Mouse (Mus musculus) heart, embryonic 16.5 days (tissue): ENCODE results near the gene Eps8. TPM values are rescaled to one million over a fixed set of nuclear protein-coding genes. Genes with fewer than 3 reads are reported as not detected.

ENCODE experiments used
- ATAC-seq: fragments of 200-750 bp; cut with Nextera tagmentation; replicated peaks from 2 replicates; pipeline ENCODE4 v1.8.0; 2017; ENCODE audit warnings: moderate number of reproducible peaks; ENCODE audit not compliant: insufficient read depth, low FRiP score; ENCODE audit errors: extremely low read depth
- H3K27ac ChIP-seq: fragments of 300-500 bp; sonication (generic); 2 replicates; pipeline ENCODE4 v1.5.1; 2014; ENCODE audit warnings: mild to moderate bottlenecking, low read length, control low read depth, moderate library complexity
- H3K27me3 ChIP-seq: fragments of 300-500 bp; sonication (generic); 2 replicates; pipeline ENCODE4 v1.6.1; 2014; ENCODE audit warnings: low read length, mixed read lengths; ENCODE audit not compliant: control insufficient read depth, insufficient read depth
- H3K36me3 ChIP-seq: fragments of 300-500 bp; sonication (generic); 2 replicates; pipeline ENCODE4 v1.6.1; 2014; ENCODE audit not compliant: control insufficient read depth, insufficient read depth
- H3K4me1 ChIP-seq: fragments of 300-500 bp; sonication (generic); 2 replicates; pipeline ENCODE4 v1.6.1; 2014; ENCODE audit warnings: low read length, mixed read lengths; ENCODE audit not compliant: control insufficient read depth, insufficient read depth
- H3K4me2 ChIP-seq: fragments of 300-500 bp; sonication (generic); 2 replicates; pipeline ENCODE4 v1.6.1; 2014; ENCODE audit warnings: low read depth, mild to moderate bottlenecking, control low read depth, low read length
- H3K4me3 ChIP-seq: fragments of 300-500 bp; sonication (generic); 2 replicates; pipeline ENCODE4 v1.5.1; 2014; ENCODE audit warnings: mild to moderate bottlenecking, control low read depth, low read length
- H3K9ac ChIP-seq: fragments of 300-500 bp; sonication (generic); 2 replicates; pipeline ENCODE4 v1.6.1; 2014; ENCODE audit warnings: low read length, control low read depth
- H3K9me3 ChIP-seq: fragments of 300-500 bp; sonication (generic); replicated peaks from 2 replicates; pipeline ENCODE4 v1.6.1; 2016; ENCODE audit warnings: low read length; ENCODE audit not compliant: control insufficient read depth
- WGBS: fragments of 180-500 bp; shearing (Covaris S2); extraction: QIAGEN DNeasy Blood & Tissue Kit; methylation state at CpG from one replicate; pipeline ENCODE4 v1.1.7; 2014; 5-methylcytosine and 5-hydroxymethylcytosine counted together
- polyA plus RNA-seq: library from polyadenylated mRNA; unstranded; fragments of >200 nt; fragmentation: Nextera tagmentation; extraction: Ambion mirVana; gene quantifications from 2 replicates; pipeline ENCODE4 v1.2.1, GENCODE M21; 2015

Gene Eps8
- polyA plus RNA-seq, 1 experiment from 2014 or later, result 36.7 TPM

DNA sequence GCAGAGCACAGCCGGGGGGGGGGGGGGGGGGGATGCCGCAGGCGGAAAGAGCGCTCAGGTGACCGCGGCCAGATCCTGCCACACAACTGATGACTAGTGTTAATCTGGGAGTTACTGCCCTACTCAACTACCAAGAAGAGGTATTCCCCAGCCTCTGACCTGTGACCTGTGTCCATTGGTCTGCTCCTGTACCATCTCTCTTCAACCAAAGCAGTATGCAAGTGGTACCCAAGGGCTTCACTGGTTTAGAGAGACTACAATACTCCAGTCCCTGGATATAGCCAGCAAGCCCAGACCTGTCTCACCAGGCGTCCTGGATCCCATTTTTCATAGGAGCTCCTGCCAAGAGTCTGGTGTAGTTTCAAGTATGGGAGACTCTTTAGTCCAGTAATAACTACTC is 5.1 kb downstream of the Eps8 start:
- 0 out of 2 replicates have a peak, but pooled peaks cover 2% of the 10 kb centered on the region for H3K4me1 ChIP-seq
- H3K27ac ChIP-seq, result no peak overlapping the region
- H3K4me3 ChIP-seq, result peak overlapping the region; percentile 85
- no peaks in the 10 kb centered on the region for H3K27me3 ChIP-seq
- H3K36me3 ChIP-seq, result no peaks in the 10 kb centered on the region
- 0 out of 2 replicates have a peak, but pooled peaks cover 3% of the 10 kb centered on the region for H3K9me3 ChIP-seq
- H3K9ac ChIP-seq, result peak overlapping the region; percentile 90
- H3K4me2 ChIP-seq, result peak overlapping the region; percentile 70
- WGBS, result 21% methylated on average over 3 of the region's 7 CpGs
- 0 out of 2 replicates have a peak, but pooled peaks have one; percentile 1 for ATAC-seq

DNA sequence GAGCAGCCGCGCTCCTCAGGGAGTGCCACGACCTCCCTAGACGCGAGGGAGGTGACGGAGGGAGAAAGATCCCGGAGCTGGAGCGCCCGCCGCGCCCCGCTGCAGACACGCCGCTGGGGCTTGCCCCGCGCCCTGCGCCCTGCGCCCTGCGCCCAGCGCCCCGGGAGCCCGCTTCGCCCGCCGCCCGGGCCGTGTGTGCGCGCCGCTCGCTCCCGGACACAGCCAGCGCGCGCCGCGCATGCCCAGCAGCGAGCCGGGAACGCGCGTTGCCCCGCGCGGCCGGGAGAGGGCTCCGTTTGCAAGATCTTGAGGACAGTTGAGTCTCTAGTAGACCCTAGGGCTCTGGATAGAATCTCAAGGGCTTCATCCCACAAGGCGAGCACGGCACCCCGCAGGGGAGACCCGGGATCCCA is 5.6 kb downstream of the Eps8 start:
- under 1% methylated on average over 50 of the region's 51 CpGs for WGBS
- peak overlapping the region; percentile 70 for H3K4me2 ChIP-seq
- no peaks in the 10 kb centered on the region for H3K36me3 ChIP-seq
- peak overlapping the region; percentile 85 for H3K4me3 ChIP-seq
- 0 out of 2 replicates have a peak, but pooled peaks cover 2% of the 10 kb centered on the region for H3K4me1 ChIP-seq
- H3K9me3 ChIP-seq, result 0 out of 2 replicates have a peak, but pooled peaks cover 3% of the 10 kb centered on the region
- peak overlapping the region; percentile 53; the same call in 1 of the 2 replicates for H3K27ac ChIP-seq
- peak; percentile 86 for ATAC-seq
- H3K9ac ChIP-seq, result peak overlapping the region; percentile 90
- H3K27me3 ChIP-seq, result no peaks in the 10 kb centered on the region

- 2% methylated on average over 59 of the region's 59 CpGs for WGBS
- H3K4me1 ChIP-seq, result 0 out of 2 replicates have a peak, but pooled peaks cover 2% of the 10 kb centered on the region
- peak overlapping the region; percentile 90 for H3K9ac ChIP-seq
- H3K4me3 ChIP-seq, result peak overlapping the region; percentile 85
- H3K27ac ChIP-seq, result peak overlapping the region; percentile 53
- H3K27me3 ChIP-seq, result no peaks in the 10 kb centered on the region
- H3K9me3 ChIP-seq, result 0 out of 2 replicates have a peak, but pooled peaks cover 3% of the 10 kb centered on the region
- ATAC-seq, result peak; percentile 53
- no peaks in the 10 kb centered on the region for H3K36me3 ChIP-seq
- H3K4me2 ChIP-seq, result peak overlapping the region; percentile 70
These were observed 6.3 kb downstream of the Eps8 start for GRCm38 (mm10) chr6:137648110-137649067.

- H3K4me3 ChIP-seq, result peak overlapping the region; percentile 85
- peak overlapping the region; percentile 70 for H3K4me2 ChIP-seq
- H3K9me3 ChIP-seq, result 0 out of 2 replicates have a peak, but pooled peaks cover 3% of the 10 kb centered on the region
- no peak for ATAC-seq
- H3K36me3 ChIP-seq, result no peaks in the 10 kb centered on the region
- 0 out of 2 replicates have a peak, but pooled peaks cover 2% of the 10 kb centered on the region for H3K4me1 ChIP-seq
- 25% methylated on average over 10 of the region's 10 CpGs for WGBS
- peak overlapping the region; percentile 53 for H3K27ac ChIP-seq
- peak overlapping the region; percentile 90 for H3K9ac ChIP-seq
- H3K27me3 ChIP-seq, result no peaks in the 10 kb centered on the region
These were observed 7.0 kb downstream of the Eps8 start for GRCm38 (mm10) chr6:137647646-137648045.

GRCm38 (mm10) chr6:137646726-137647125 is 8.0 kb downstream of the Eps8 start:
- Histone ChIP-seq H3K4me2 (peak overlapping the region; percentile 70), H3K4me3 (no peak overlapping the region), H3K36me3 (no peaks in the 10 kb centered on the region), H3K9me3 (no peaks in the 10 kb centered on the region), H3K4me1 (0 out of 2 replicates have a peak, but pooled peaks cover 2% of the 10 kb centered on the region), H3K27me3 (no peaks in the 10 kb centered on the region), H3K9ac (no peak overlapping the region), H3K27ac (no peak overlapping the region)
- 72% methylated on average over 2 of the region's 2 CpGs for WGBS
- ATAC-seq, result no peak

DNA sequence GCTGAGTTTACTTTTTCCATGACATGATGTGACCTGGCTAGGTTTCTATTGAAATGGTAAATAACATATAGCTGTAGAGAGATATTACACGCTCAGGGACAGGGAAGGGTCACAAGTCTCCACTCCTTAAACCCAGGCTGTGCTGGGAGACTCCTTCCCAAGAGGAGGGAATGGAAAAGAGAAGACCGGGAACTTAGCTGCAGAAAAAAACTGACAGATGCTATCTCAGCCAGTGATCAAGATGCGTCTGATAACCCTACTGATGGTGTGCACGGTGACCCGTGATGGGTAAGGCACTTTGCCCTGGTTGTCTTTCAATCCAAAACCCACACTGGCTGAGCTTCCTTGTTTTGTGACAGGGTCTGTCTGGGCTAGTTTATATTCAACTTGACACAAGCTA is 9.8 kb downstream of the Eps8 start:
- H3K4me2 ChIP-seq, result no peak overlapping the region
- no peak for ATAC-seq
- 80% methylated on average over 5 of the region's 5 CpGs for WGBS

DNA sequence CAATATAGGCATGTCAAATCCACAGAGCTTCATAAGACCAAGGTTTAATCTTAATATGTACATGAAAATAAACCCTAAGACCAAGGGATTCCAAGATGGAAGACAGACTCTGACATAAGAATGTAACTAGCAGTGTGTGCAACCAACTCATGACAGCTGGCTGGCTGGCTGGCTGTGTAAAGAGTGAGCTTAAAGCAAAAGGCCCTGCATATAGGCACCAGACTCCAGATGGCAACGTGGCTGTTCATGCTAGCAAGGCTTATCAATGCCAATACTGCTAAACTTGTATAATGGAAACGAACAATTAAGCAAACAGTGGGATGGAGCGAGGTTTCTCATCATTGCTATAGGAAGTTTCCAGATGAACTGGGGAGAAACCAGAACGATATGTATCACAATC is 10.9 kb downstream of the Eps8 start:
- Histone ChIP-seq H3K27me3 (no peaks in the 10 kb centered on the region), H3K4me1 (peaks cover 8% of the 10 kb centered on the region), H3K9ac (no peak overlapping the region), H3K9me3 (no peaks in the 10 kb centered on the region), H3K27ac (no peak overlapping the region), H3K36me3 (no peaks in the 10 kb centered on the region), H3K4me2 (no peak overlapping the region), H3K4me3 (no peak overlapping the region)
- 82% methylated on average over 4 of the region's 4 CpGs for WGBS
- no peak for ATAC-seq

More for the DNA sequence above, 9.8 kb downstream of the Eps8 start:
- Histone ChIP-seq H3K36me3 (no peaks in the 10 kb centered on the region), H3K9ac (no peak overlapping the region), H3K4me1 (peaks cover 6% of the 10 kb centered on the region; the same call in 1 of the 2 replicates), H3K27ac (no peak overlapping the region), H3K9me3 (no peaks in the 10 kb centered on the region), H3K4me3 (no peak overlapping the region), H3K27me3 (no peaks in the 10 kb centered on the region)

DNA sequence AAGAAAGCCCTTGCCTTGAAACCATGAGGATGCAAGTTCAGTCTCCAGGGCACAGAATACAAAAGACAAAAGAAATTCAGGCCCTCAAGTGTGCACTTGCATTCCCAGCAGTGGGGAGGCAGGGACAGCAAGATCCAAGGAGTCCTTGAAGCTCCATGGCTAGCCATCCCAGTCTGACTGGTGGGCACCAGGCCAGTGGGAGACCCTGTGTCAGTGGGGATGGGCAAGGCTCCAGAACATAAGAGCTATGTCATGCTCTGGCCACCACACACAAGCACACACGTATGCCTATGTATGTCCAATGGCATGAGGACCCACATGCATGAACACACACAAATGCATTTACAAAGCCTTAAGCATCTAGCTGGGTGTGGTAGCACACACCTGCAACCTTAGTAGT is 13.0 kb downstream of the Eps8 start:
- H3K9me3 ChIP-seq, result no peaks in the 10 kb centered on the region
- no peak overlapping the region for H3K27ac ChIP-seq
- H3K4me3 ChIP-seq, result no peak overlapping the region
- H3K9ac ChIP-seq, result no peak overlapping the region
- H3K27me3 ChIP-seq, result no peaks in the 10 kb centered on the region
- WGBS, result 77% methylated on average over 1 of the region's 1 CpGs
- H3K36me3 ChIP-seq, result no peaks in the 10 kb centered on the region
- H3K4me2 ChIP-seq, result no peak overlapping the region
- H3K4me1 ChIP-seq, result peaks cover 7% of the 10 kb centered on the region
- ATAC-seq, result no peak
